Mouse (Mus musculus): Measurements from ENCODE around the gene Gclm. TPM values are rescaled to one million over a fixed set of nuclear protein-coding genes. Genes with fewer than 3 reads are reported as not detected.
"Not testable (repeated sequence)": the region's sequence is repeated elsewhere in the genome, so short reads cannot be mapped to it uniquely, and the experiment has no call there.

Gene Gclm
- polyA plus RNA-seq, 1 experiment from 2014 or later, result 48.1 TPM

- H3K27me3 ChIP-seq (ENCODE audit: control insufficient read depth, insufficient read depth, low read length), result no peaks in the 10 kb centered on the region
- no peaks in the 10 kb centered on the region for H3K9me3 ChIP-seq (ENCODE audit: control insufficient read depth, low read length)
- 92% methylated on average over 3 of the region's 3 CpGs for WGBS
- no peak overlapping the region for H3K4me2 ChIP-seq (ENCODE audit: low read depth, low read length)
- no peak for ATAC-seq (ENCODE audit: low read depth)
- no peaks in the 10 kb centered on the region for H3K4me1 ChIP-seq (ENCODE audit: control insufficient read depth, insufficient read depth, low read length)
- H3K27ac ChIP-seq (ENCODE audit: low read depth, low read length), result no peak overlapping the region
- no peak overlapping the region for H3K9ac ChIP-seq (replicated peaks; ENCODE audit: low read depth, low read length)
- H3K36me3 ChIP-seq (ENCODE audit: control insufficient read depth, insufficient read depth, low read length), result no peaks in the 10 kb centered on the region
- no peak overlapping the region for H3K4me3 ChIP-seq (ENCODE audit: low read depth, low read length)
These were observed 23.9 kb upstream of the Gclm start for GRCm38 (mm10) chr3:122221240-122222036.

- H3K9ac ChIP-seq (replicated peaks; ENCODE audit: low read depth, low read length); H3K27me3 ChIP-seq (ENCODE audit: control insufficient read depth, insufficient read depth, low read length); H3K36me3 ChIP-seq (ENCODE audit: control insufficient read depth, insufficient read depth, low read length); H3K4me1 ChIP-seq (ENCODE audit: control insufficient read depth, insufficient read depth, low read length); H3K4me2 ChIP-seq (ENCODE audit: low read depth, low read length); ATAC-seq (ENCODE audit: low read depth); H3K4me3 ChIP-seq (ENCODE audit: low read depth, low read length); H3K9me3 ChIP-seq (ENCODE audit: control insufficient read depth, low read length); H3K27ac ChIP-seq (ENCODE audit: low read depth, low read length): not testable (repeated sequence)
- 87% methylated on average over 6 of the region's 6 CpGs for WGBS
These were observed 18.4 kb upstream of the Gclm start for GRCm38 (mm10) chr3:122226972-122227371.

- Histone ChIP-seq H3K27ac (ENCODE audit: low read depth, low read length) (no peak overlapping the region), H3K36me3 (ENCODE audit: control insufficient read depth, insufficient read depth, low read length) (no peaks in the 10 kb centered on the region), H3K9ac (replicated peaks; ENCODE audit: low read depth, low read length) (no peak overlapping the region), H3K27me3 (ENCODE audit: control insufficient read depth, insufficient read depth, low read length) (no peaks in the 10 kb centered on the region), H3K4me2 (ENCODE audit: low read depth, low read length) (no peak overlapping the region), H3K4me3 (ENCODE audit: low read depth, low read length) (no peak overlapping the region), H3K9me3 (ENCODE audit: control insufficient read depth, low read length) (no peaks in the 10 kb centered on the region), H3K4me1 (ENCODE audit: control insufficient read depth, insufficient read depth, low read length) (no peaks in the 10 kb centered on the region)
- WGBS, result 54% methylated on average over 1 of the region's 1 CpGs
- ATAC-seq (ENCODE audit: low read depth), result no peak
These were observed 9.6 kb upstream of the Gclm start for GRCm38 (mm10) chr3:122235772-122236171.

GRCm38 (mm10) chr3:122242876-122243275 lies 2.5 kb upstream of the Gclm start:
- Histone ChIP-seq H3K27me3 (ENCODE audit: control insufficient read depth, insufficient read depth, low read length) (peaks cover 4% of the 10 kb centered on the region; the same call in 1 of the 2 replicates), H3K36me3 (ENCODE audit: control insufficient read depth, insufficient read depth, low read length) (no peaks in the 10 kb centered on the region), H3K9me3 (ENCODE audit: control insufficient read depth, low read length) (no peaks in the 10 kb centered on the region), H3K27ac (ENCODE audit: low read depth, low read length) (no peak overlapping the region), H3K4me1 (ENCODE audit: control insufficient read depth, insufficient read depth, low read length) (peaks cover 15% of the 10 kb centered on the region), H3K4me3 (ENCODE audit: low read depth, low read length) (no peak overlapping the region), H3K9ac (replicated peaks; ENCODE audit: low read depth, low read length) (no peak overlapping the region), H3K4me2 (ENCODE audit: low read depth, low read length) (no peak overlapping the region)
- no peak for ATAC-seq (ENCODE audit: low read depth)
- 58% methylated on average over 6 of the region's 6 CpGs for WGBS

GRCm38 (mm10) chr3:122243416-122244167 lies 1.8 kb upstream of the Gclm start:
- 50% methylated on average over 14 of the region's 14 CpGs for WGBS
- peaks cover 4% of the 10 kb centered on the region; the same call in 1 of the 2 replicates for H3K27me3 ChIP-seq (ENCODE audit: control insufficient read depth, insufficient read depth, low read length)
- ATAC-seq (ENCODE audit: low read depth), result no peak

GRCm38 (mm10) chr3:122244759-122245158 lies 598 bp upstream of the Gclm start:
- H3K27me3 ChIP-seq (ENCODE audit: control insufficient read depth, insufficient read depth, low read length), result peaks cover 4% of the 10 kb centered on the region; the same call in 1 of the 2 replicates
- no peaks in the 10 kb centered on the region for H3K36me3 ChIP-seq (ENCODE audit: control insufficient read depth, insufficient read depth, low read length)
- peaks cover 16% of the 10 kb centered on the region for H3K4me1 ChIP-seq (ENCODE audit: control insufficient read depth, insufficient read depth, low read length)
- no peaks in the 10 kb centered on the region for H3K9me3 ChIP-seq (ENCODE audit: control insufficient read depth, low read length)
- H3K4me3 ChIP-seq (ENCODE audit: low read depth, low read length), result peak overlapping the region; percentile 91
- peak overlapping the region; percentile 76 for H3K9ac ChIP-seq (replicated peaks; ENCODE audit: low read depth, low read length)
- H3K4me2 ChIP-seq (ENCODE audit: low read depth, low read length), result peak overlapping the region; percentile 68
- WGBS, result 46% methylated on average over 6 of the region's 6 CpGs
- no peak for ATAC-seq (ENCODE audit: low read depth)
- H3K27ac ChIP-seq (ENCODE audit: low read depth, low read length), result no peak overlapping the region

More at GRCm38 (mm10) chr3:122243416-122244167, 1.8 kb upstream of the Gclm start:
- Histone ChIP-seq H3K4me3 (ENCODE audit: low read depth, low read length) (no peak overlapping the region), H3K27ac (ENCODE audit: low read depth, low read length) (no peak overlapping the region), H3K4me1 (ENCODE audit: control insufficient read depth, insufficient read depth, low read length) (peaks cover 16% of the 10 kb centered on the region), H3K4me2 (ENCODE audit: low read depth, low read length) (no peak overlapping the region), H3K9ac (replicated peaks; ENCODE audit: low read depth, low read length) (no peak overlapping the region), H3K36me3 (ENCODE audit: control insufficient read depth, insufficient read depth, low read length) (no peaks in the 10 kb centered on the region), H3K9me3 (ENCODE audit: control insufficient read depth, low read length) (no peaks in the 10 kb centered on the region)

- peaks cover 4% of the 10 kb centered on the region; the same call in 1 of the 2 replicates for H3K27me3 ChIP-seq (ENCODE audit: control insufficient read depth, insufficient read depth, low read length)
These were observed 548 bp downstream of the Gclm start for GRCm38 (mm10) chr3:122245878-122246332.

GRCm38 (mm10) chr3:122246406-122246805 lies 1.0 kb downstream of the Gclm start:
- no peaks in the 10 kb centered on the region for H3K36me3 ChIP-seq (ENCODE audit: control insufficient read depth, insufficient read depth, low read length)
- WGBS, result 25% methylated on average over 6 of the region's 6 CpGs
- peak overlapping the region; percentile 76 for H3K9ac ChIP-seq (replicated peaks; ENCODE audit: low read depth, low read length)
- peaks cover 4% of the 10 kb centered on the region; the same call in 1 of the 2 replicates for H3K27me3 ChIP-seq (ENCODE audit: control insufficient read depth, insufficient read depth, low read length)
- H3K4me2 ChIP-seq (ENCODE audit: low read depth, low read length), result peak overlapping the region; percentile 68
- H3K27ac ChIP-seq (ENCODE audit: low read depth, low read length), result peak overlapping the region; percentile 91; the same call in 1 of the 2 replicates
- peak overlapping the region; percentile 91 for H3K4me3 ChIP-seq (ENCODE audit: low read depth, low read length)
- no peaks in the 10 kb centered on the region for H3K9me3 ChIP-seq (ENCODE audit: control insufficient read depth, low read length)
- no peak for ATAC-seq (ENCODE audit: low read depth)
- H3K4me1 ChIP-seq (ENCODE audit: control insufficient read depth, insufficient read depth, low read length), result peaks cover 16% of the 10 kb centered on the region

More at GRCm38 (mm10) chr3:122245878-122246332, 548 bp downstream of the Gclm start:
- peak overlapping the region; percentile 91 for H3K27ac ChIP-seq (ENCODE audit: low read depth, low read length)
- H3K4me1 ChIP-seq (ENCODE audit: control insufficient read depth, insufficient read depth, low read length), result peaks cover 16% of the 10 kb centered on the region
- H3K36me3 ChIP-seq (ENCODE audit: control insufficient read depth, insufficient read depth, low read length), result no peaks in the 10 kb centered on the region
- H3K9me3 ChIP-seq (ENCODE audit: control insufficient read depth, low read length), result no peaks in the 10 kb centered on the region
- peak; percentile 75 for ATAC-seq (ENCODE audit: low read depth)
- peak overlapping the region; percentile 68 for H3K4me2 ChIP-seq (ENCODE audit: low read depth, low read length)
- H3K4me3 ChIP-seq (ENCODE audit: low read depth, low read length), result peak overlapping the region; percentile 91
- WGBS, result 1% methylated on average over 49 of the region's 50 CpGs
- H3K9ac ChIP-seq (replicated peaks; ENCODE audit: low read depth, low read length), result peak overlapping the region; percentile 76
